Mouse (Mus musculus): ENCODE measurements around the gene Myo1h. TPM values are rescaled to one million over a fixed set of nuclear protein-coding genes. Genes with fewer than 3 reads are reported as not detected.

Gene Myo1h
- polyA plus RNA-seq, 1 experiment from 2014 or later = 0.28 TPM

DNA sequence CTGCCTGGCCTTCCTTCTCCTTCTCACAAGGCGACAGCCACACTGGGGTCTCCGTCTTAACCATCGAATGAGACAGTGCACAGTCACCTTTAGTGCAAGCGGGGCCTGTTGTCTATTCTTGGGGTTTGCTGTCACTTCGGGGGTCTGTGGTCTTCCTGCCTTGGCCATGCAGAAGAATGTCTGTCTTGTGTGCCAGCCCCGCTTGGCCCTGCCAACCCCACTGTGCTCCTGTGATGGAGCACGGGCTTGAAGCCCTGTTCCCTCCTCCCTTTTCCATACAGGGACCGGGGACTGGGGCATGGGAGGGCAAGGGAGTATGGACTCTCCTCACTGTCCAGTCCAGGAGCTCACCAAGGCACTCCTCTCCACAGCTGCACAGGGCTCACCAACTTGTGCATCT is 24.2 kb upstream of the Myo1h start:
- no peaks in the 10 kb centered on the region for H3K36me3 ChIP-seq (replicated peaks; ENCODE audit: insufficient read depth, low read length)
- WGBS (ENCODE audit: insufficient replicate concordance) = 64% methylated on average over 8 of the region's 8 CpGs
- H3K9ac ChIP-seq (replicated peaks) = no peak overlapping the region
- H3K27me3 ChIP-seq (ENCODE audit: insufficient read depth, low read length) = peaks cover 8% of the 10 kb centered on the region; the same call in 1 of the 2 replicates
- H3K4me2 ChIP-seq (ENCODE audit: low read depth, low read length) = no peak overlapping the region
- ATAC-seq = no peak
- no peak overlapping the region for H3K27ac ChIP-seq (ENCODE audit: low read depth)
- DNase-seq = no peak
- H3K4me1 ChIP-seq (ENCODE audit: insufficient read depth) = no peaks in the 10 kb centered on the region
- no peak overlapping the region for H3K4me3 ChIP-seq (ENCODE audit: low read depth, low read length)
- no peaks in the 10 kb centered on the region for H3K9me3 ChIP-seq (ENCODE audit: low read length)
- TF ChIP-seq CTCF (IDR thresholded peaks at IDR 0.05; ENCODE audit: low read depth) = no peak
- TF ChIP-seq EP300 (IDR thresholded peaks at IDR 0.05; ENCODE audit: low read depth) = no peak

- Histone ChIP-seq H3K36me3 (replicated peaks; ENCODE audit: insufficient read depth, low read length) (no peaks in the 10 kb centered on the region), H3K27me3 (ENCODE audit: insufficient read depth, low read length) (peaks cover 43% of the 10 kb centered on the region), H3K4me2 (ENCODE audit: low read depth, low read length) (no peak overlapping the region), H3K27ac (ENCODE audit: low read depth) (no peak overlapping the region), H3K9ac (replicated peaks) (no peak overlapping the region), H3K4me1 (ENCODE audit: insufficient read depth) (no peaks in the 10 kb centered on the region), H3K9me3 (ENCODE audit: low read length) (no peaks in the 10 kb centered on the region), H3K4me3 (ENCODE audit: low read depth, low read length) (no peak overlapping the region)
- ATAC-seq = no peak
- no peak for DNase-seq
- WGBS (ENCODE audit: insufficient replicate concordance) = 15% methylated on average over 7 of the region's 7 CpGs
- TF ChIP-seq EP300 (IDR thresholded peaks at IDR 0.05; ENCODE audit: low read depth) (no peak), CTCF (IDR thresholded peaks at IDR 0.05; ENCODE audit: low read depth) (no peak)
Observed at GRCm38 (mm10) chr5:114268646-114269045, 20.3 kb upstream of the Myo1h start.

DNA sequence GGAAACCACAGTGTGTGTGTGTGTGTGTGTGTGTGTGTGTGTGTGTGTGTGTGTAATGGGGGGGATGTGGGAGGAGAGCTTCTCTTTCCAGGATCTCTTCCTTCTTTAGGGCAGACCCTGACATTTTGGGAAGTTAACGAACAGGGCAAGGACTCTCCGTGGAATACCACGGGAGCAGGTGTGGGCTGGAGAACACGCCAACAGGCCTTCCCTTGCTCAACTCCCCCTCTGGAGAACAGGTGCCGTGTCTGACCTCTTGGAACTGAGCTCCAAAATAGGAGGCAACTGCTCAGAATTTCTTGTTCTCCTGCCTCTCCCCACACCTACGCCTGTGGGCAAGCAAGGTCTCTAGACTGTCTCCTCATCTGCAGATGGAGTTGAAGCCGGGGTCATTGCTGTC is 19.5 kb upstream of the Myo1h start:
- H3K9me3 ChIP-seq (ENCODE audit: low read length) = no peaks in the 10 kb centered on the region
- no peaks in the 10 kb centered on the region for H3K36me3 ChIP-seq (replicated peaks; ENCODE audit: insufficient read depth, low read length)
- no peaks in the 10 kb centered on the region for H3K4me1 ChIP-seq (ENCODE audit: insufficient read depth)
- H3K4me3 ChIP-seq (ENCODE audit: low read depth, low read length) = no peak overlapping the region
- DNase-seq = no peak
- TF ChIP-seq CTCF (IDR thresholded peaks at IDR 0.05; ENCODE audit: low read depth) (no peak), EP300 (IDR thresholded peaks at IDR 0.05; ENCODE audit: low read depth) (no peak)
- H3K27me3 ChIP-seq (ENCODE audit: insufficient read depth, low read length) = peaks cover 51% of the 10 kb centered on the region
- H3K4me2 ChIP-seq (ENCODE audit: low read depth, low read length) = no peak overlapping the region
- H3K27ac ChIP-seq (ENCODE audit: low read depth) = no peak overlapping the region
- H3K9ac ChIP-seq (replicated peaks) = no peak overlapping the region
- no peak for ATAC-seq
- 22% methylated on average over 7 of the region's 7 CpGs for WGBS (ENCODE audit: insufficient replicate concordance)

DNA sequence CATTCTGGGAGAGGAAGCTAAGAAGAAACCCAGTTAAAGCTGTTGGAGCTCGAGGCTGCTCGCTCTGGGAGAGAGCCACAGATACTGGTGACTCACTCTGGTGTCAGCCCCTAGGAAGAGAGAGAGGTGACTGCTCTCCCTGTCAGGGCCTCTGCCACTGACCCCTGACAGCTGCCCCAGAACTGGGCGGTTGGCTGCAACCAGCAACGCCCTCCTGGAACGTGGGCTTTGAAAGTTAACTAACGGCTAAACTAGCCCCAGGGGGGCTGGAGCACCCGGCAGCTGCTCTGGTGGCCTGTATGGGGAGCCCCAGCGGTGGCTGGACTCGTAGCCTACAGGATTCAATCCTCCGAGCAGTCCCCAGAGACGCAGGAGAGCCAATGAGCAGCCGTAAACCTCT is 19.0 kb upstream of the Myo1h start:
- Histone ChIP-seq H3K27ac (ENCODE audit: low read depth) (no peak overlapping the region), H3K4me2 (ENCODE audit: low read depth, low read length) (no peak overlapping the region), H3K9me3 (ENCODE audit: low read length) (no peaks in the 10 kb centered on the region), H3K36me3 (replicated peaks; ENCODE audit: insufficient read depth, low read length) (no peaks in the 10 kb centered on the region), H3K27me3 (ENCODE audit: insufficient read depth, low read length) (peaks cover 56% of the 10 kb centered on the region), H3K4me1 (ENCODE audit: insufficient read depth) (no peaks in the 10 kb centered on the region), H3K9ac (replicated peaks) (no peak overlapping the region), H3K4me3 (ENCODE audit: low read depth, low read length) (no peak overlapping the region)
- ATAC-seq (peak; percentile 69), DNase-seq (no peak)
- 21% methylated on average over 12 of the region's 12 CpGs for WGBS (ENCODE audit: insufficient replicate concordance)
- TF ChIP-seq CTCF (IDR thresholded peaks at IDR 0.05; ENCODE audit: low read depth) = no peak
- no peak for TF ChIP-seq EP300 (IDR thresholded peaks at IDR 0.05; ENCODE audit: low read depth)

DNA sequence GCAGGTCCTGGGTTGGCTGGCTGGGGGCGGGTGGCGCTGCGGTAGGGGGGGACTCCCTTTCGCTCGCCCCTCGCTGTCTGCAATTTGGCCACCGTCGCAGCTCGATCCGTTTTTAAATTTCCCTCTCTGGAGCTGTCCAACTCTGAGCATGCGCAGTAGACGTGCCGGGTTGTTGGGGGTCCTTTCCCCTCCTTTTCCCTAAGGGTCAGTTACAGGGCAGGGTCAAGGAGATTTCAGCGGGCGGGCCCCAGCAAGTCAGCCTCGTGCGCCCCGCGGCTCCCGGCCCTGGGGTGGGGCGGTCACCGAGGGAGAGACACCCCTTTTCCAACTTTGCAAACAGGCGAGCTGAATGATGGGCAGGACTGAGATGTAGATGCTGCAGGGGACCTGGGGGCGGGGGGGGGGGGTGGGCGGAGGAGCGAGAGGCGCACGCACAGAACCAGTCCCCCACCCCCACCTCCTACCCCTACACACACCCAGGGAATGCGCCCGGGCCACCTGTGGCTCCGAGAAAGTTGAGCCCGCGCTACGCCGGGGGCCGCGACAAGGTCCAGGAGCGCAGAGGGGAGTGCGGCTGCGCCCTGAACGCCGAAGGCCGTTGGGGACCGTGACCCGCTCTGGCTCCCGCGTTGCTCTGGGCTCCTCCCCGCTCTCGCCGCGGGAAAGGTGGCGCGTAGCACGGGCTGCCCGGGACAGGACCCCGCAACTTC is 15.1 kb upstream of the Myo1h start, which contains the start of gene Foxn4:
TSS of gene Foxn4 (minus strand) at position 115 of the 710 bp plus-strand sequence.
- no peaks in the 10 kb centered on the region for H3K4me1 ChIP-seq (ENCODE audit: insufficient read depth)
- peaks cover 69% of the 10 kb centered on the region for H3K27me3 ChIP-seq (ENCODE audit: insufficient read depth, low read length)
- no peak within 1 kb of the TSS for H3K9ac ChIP-seq (replicated peaks)
- peak within 1 kb of the TSS; percentile 32 for H3K4me2 ChIP-seq (ENCODE audit: low read depth, low read length)
- no peaks in the 10 kb centered on the region for H3K36me3 ChIP-seq (replicated peaks; ENCODE audit: insufficient read depth, low read length)
- H3K27ac ChIP-seq (ENCODE audit: low read depth) = no peak within 1 kb of the TSS
- TF ChIP-seq EP300 (IDR thresholded peaks at IDR 0.05; ENCODE audit: low read depth) (no peak), CTCF (IDR thresholded peaks at IDR 0.05; ENCODE audit: low read depth) (no peak)
- DNase-seq (no peak), ATAC-seq (no peak)
- peak within 1 kb of the TSS; percentile 7; the same call in 1 of the 2 replicates for H3K4me3 ChIP-seq (ENCODE audit: low read depth, low read length)
- no peaks in the 10 kb centered on the region for H3K9me3 ChIP-seq (ENCODE audit: low read length)
- 1% methylated on average over 42 of the region's 56 CpGs for WGBS (ENCODE audit: insufficient replicate concordance)

GRCm38 (mm10) chr5:114275339-114275738 is 13.6 kb upstream of the Myo1h start:
- no peak for DNase-seq
- H3K27me3 ChIP-seq (ENCODE audit: insufficient read depth, low read length) = peaks cover 60% of the 10 kb centered on the region

More at GRCm38 (mm10) chr5:114275339-114275738, 13.6 kb upstream of the Myo1h start:
- H3K9me3 ChIP-seq (ENCODE audit: low read length) = no peaks in the 10 kb centered on the region
- TF ChIP-seq EP300 (IDR thresholded peaks at IDR 0.05; ENCODE audit: low read depth) = no peak
- TF ChIP-seq CTCF (IDR thresholded peaks at IDR 0.05; ENCODE audit: low read depth) = no peak
- no peak overlapping the region for H3K9ac ChIP-seq (replicated peaks)
- H3K27ac ChIP-seq (ENCODE audit: low read depth) = no peak overlapping the region
- ATAC-seq = no peak
- H3K4me2 ChIP-seq (ENCODE audit: low read depth, low read length) = no peak overlapping the region
- H3K4me3 ChIP-seq (ENCODE audit: low read depth, low read length) = no peak overlapping the region
- no peaks in the 10 kb centered on the region for H3K36me3 ChIP-seq (replicated peaks; ENCODE audit: insufficient read depth, low read length)
- 30% methylated on average over 8 of the region's 8 CpGs for WGBS (ENCODE audit: insufficient replicate concordance)
- H3K4me1 ChIP-seq (ENCODE audit: insufficient read depth) = no peaks in the 10 kb centered on the region
